Comparison of ENCODE assay signal across 22 mouse cellular contexts in genomic region chr7:28899972-28900371, GRCm38 (mm10). TPM values are rescaled to one million over a fixed set of nuclear protein-coding genes. Genes with fewer than 3 reads are reported as not detected.
A peak's percentile ranks its signal among the peaks of the same experiment; 100 is the strongest.
DNase-seq lines count a peak whose midpoint lies in the region; ATAC-seq and TF ChIP-seq lines count a peak whose summit lies in the region.
"Had no signal": no experiment of that assay in that cellular context is flagged by ENCODE, and none has a peak within 500 bp of the region (broad histone marks: within the 10 kb centered on the region; RNA-seq: fewer than 3 reads in every experiment).

No protein-coding gene starts in this region.

- no peak overlapping the region for H3K27ac ChIP-seq in forebrain, postnatal 0 days (ENCODE audit: low read depth, low read length)
- H3K27ac ChIP-seq in forebrain, embryonic 11.5 days (ENCODE audit: low read depth, low read length) = no peak overlapping the region
- peak overlapping the region; percentile 91 for H3K27ac ChIP-seq in layer of hippocampus, adult 2 months
- H3K27ac ChIP-seq in midbrain, postnatal 0 days (ENCODE audit: low read depth, low read length) = no peak overlapping the region
- no peak overlapping the region for H3K27ac ChIP-seq in midbrain, embryonic 15.5 days
- no peak overlapping the region for H3K27ac ChIP-seq in stomach, postnatal 0 days (replicated peaks)
- H3K27ac ChIP-seq: embryonic facial prominence, embryonic 10.5 days; forebrain, embryonic 13.5 days; hindbrain, embryonic 12.5 days; kidney, embryonic 15.5 days; liver, embryonic 12.5 days; midbrain, embryonic 13.5 days had no signal

- no peaks in the 10 kb centered on the region for H3K4me1 ChIP-seq in forebrain, postnatal 0 days (ENCODE audit: insufficient read depth)
- no peaks in the 10 kb centered on the region for H3K4me1 ChIP-seq in forebrain, embryonic 11.5 days (replicated peaks; ENCODE audit: control insufficient read depth, insufficient read depth, low read length)
- H3K4me1 ChIP-seq in midbrain, postnatal 0 days (ENCODE audit: insufficient read depth, low read length) = no peaks in the 10 kb centered on the region
- no peaks in the 10 kb centered on the region for H3K4me1 ChIP-seq in midbrain, embryonic 15.5 days
- no peaks in the 10 kb centered on the region for H3K4me1 ChIP-seq in stomach, postnatal 0 days (replicated peaks; ENCODE audit: control insufficient read depth, insufficient read depth)
- H3K4me1 ChIP-seq: forebrain, embryonic 13.5 days; hindbrain, embryonic 12.5 days; kidney, embryonic 15.5 days; midbrain, embryonic 13.5 days had no signal

- no peak for DNase-seq in forebrain, postnatal 0 days
- no peak for DNase-seq in forebrain, embryonic 11.5 days (ENCODE audit: low spot score)
- no peak for DNase-seq in layer of hippocampus, adult 2 months (ENCODE audit: low spot score in 2 of 2)
- no peak for DNase-seq in layer of hippocampus, postnatal 36 days
- no peak for DNase-seq in midbrain, postnatal 0 days (ENCODE audit: low spot score)
- no peak for DNase-seq in stomach, postnatal 0 days (ENCODE audit: low spot score)
- DNase-seq in right cerebral cortex, postnatal 4 days = no peak
- DNase-seq: cerebellum, adult 2 months; gastrocnemius, postnatal 25 days; heart, postnatal 14 days; lung, postnatal 10 days had no signal

- H3K9ac ChIP-seq in forebrain, postnatal 0 days = no peak overlapping the region
- H3K9ac ChIP-seq in forebrain, embryonic 11.5 days (ENCODE audit: low read length) = no peak overlapping the region
- no peak overlapping the region for H3K9ac ChIP-seq in midbrain, postnatal 0 days (replicated peaks; ENCODE audit: low read length, poor library complexity, severe bottlenecking)
- no peak overlapping the region for H3K9ac ChIP-seq in midbrain, embryonic 15.5 days
- H3K9ac ChIP-seq in stomach, postnatal 0 days (ENCODE audit: low read length) = no peak overlapping the region
- H3K9ac ChIP-seq: forebrain, embryonic 13.5 days; hindbrain, embryonic 12.5 days; kidney, embryonic 15.5 days; liver, embryonic 12.5 days; midbrain, embryonic 13.5 days; neural tube, embryonic 15.5 days had no signal

- no peak for ATAC-seq in forebrain, postnatal 0 days
- ATAC-seq in forebrain, embryonic 11.5 days (replicated peaks; ENCODE audit: low FRiP score) = no peak
- ATAC-seq in midbrain, postnatal 0 days (ENCODE audit: low FRiP score) = no peak
- no peak for ATAC-seq in midbrain, embryonic 15.5 days (replicated peaks)
- no peak for ATAC-seq in stomach, postnatal 0 days (ENCODE audit: low FRiP score, low TSS enrichment)
- ATAC-seq: forebrain, embryonic 13.5 days; liver, embryonic 12.5 days; midbrain, embryonic 13.5 days had no signal

- WGBS in forebrain, postnatal 0 days = 79% methylated on average over 4 of the region's 4 CpGs
- WGBS in forebrain, embryonic 11.5 days = 92% methylated on average over 4 of the region's 4 CpGs
- WGBS in midbrain, postnatal 0 days = 88% methylated on average over 4 of the region's 4 CpGs
- WGBS in midbrain, embryonic 15.5 days = 86% methylated on average over 4 of the region's 4 CpGs
- WGBS in stomach, postnatal 0 days = 67% methylated on average over 4 of the region's 4 CpGs

- no peak overlapping the region for H3K4me2 ChIP-seq in forebrain, postnatal 0 days (ENCODE audit: low read depth)
- H3K4me2 ChIP-seq in forebrain, embryonic 11.5 days (ENCODE audit: low read depth, low read length, severe bottlenecking) = no peak overlapping the region
- H3K4me2 ChIP-seq in midbrain, postnatal 0 days (ENCODE audit: low read depth, low read length, poor library complexity, severe bottlenecking) = no peak overlapping the region
- H3K4me2 ChIP-seq in midbrain, embryonic 15.5 days = no peak overlapping the region
- H3K4me2 ChIP-seq in stomach, postnatal 0 days (replicated peaks; ENCODE audit: low read depth) = no peak overlapping the region
- H3K4me2 ChIP-seq: forebrain, embryonic 13.5 days; hindbrain, embryonic 12.5 days; kidney, embryonic 15.5 days; liver, embryonic 12.5 days; midbrain, embryonic 13.5 days; neural tube, embryonic 15.5 days had no signal

- no peaks in the 10 kb centered on the region for H3K27me3 ChIP-seq in forebrain, postnatal 0 days (ENCODE audit: insufficient read depth, low read length)
- no peaks in the 10 kb centered on the region for H3K27me3 ChIP-seq in forebrain, embryonic 11.5 days (ENCODE audit: control insufficient read depth, insufficient read depth, low read length)
- no peaks in the 10 kb centered on the region for H3K27me3 ChIP-seq in midbrain, postnatal 0 days (ENCODE audit: insufficient read depth, low read length)
- H3K27me3 ChIP-seq in midbrain, embryonic 15.5 days (replicated peaks) = no peaks in the 10 kb centered on the region
- H3K27me3 ChIP-seq in stomach, postnatal 0 days (ENCODE audit: control insufficient read depth, insufficient read depth, low read length) = no peaks in the 10 kb centered on the region
- H3K27me3 ChIP-seq: forebrain, embryonic 13.5 days; hindbrain, embryonic 12.5 days; kidney, embryonic 15.5 days; liver, embryonic 12.5 days; midbrain, embryonic 13.5 days; neural tube, embryonic 15.5 days had no signal

- no peaks in the 10 kb centered on the region for H3K9me3 ChIP-seq in forebrain, postnatal 0 days (ENCODE audit: low read length)
- H3K9me3 ChIP-seq in forebrain, embryonic 11.5 days (ENCODE audit: control insufficient read depth, low read length) = no peaks in the 10 kb centered on the region
- no peaks in the 10 kb centered on the region for H3K9me3 ChIP-seq in midbrain, postnatal 0 days (ENCODE audit: low read length)
- H3K9me3 ChIP-seq in midbrain, embryonic 15.5 days = no peaks in the 10 kb centered on the region
- no peaks in the 10 kb centered on the region for H3K9me3 ChIP-seq in stomach, postnatal 0 days (ENCODE audit: control insufficient read depth, low read length)
- H3K9me3 ChIP-seq: embryonic facial prominence, embryonic 10.5 days; forebrain, embryonic 13.5 days; hindbrain, embryonic 12.5 days; kidney, embryonic 15.5 days; liver, embryonic 12.5 days; midbrain, embryonic 13.5 days; neural tube, embryonic 15.5 days had no signal

- peaks cover 94% of the 10 kb centered on the region for H3K36me3 ChIP-seq in forebrain, postnatal 0 days (ENCODE audit: insufficient read depth)
- peaks cover 34% of the 10 kb centered on the region; the same call in 1 of the 2 replicates for H3K36me3 ChIP-seq in forebrain, embryonic 11.5 days (ENCODE audit: control insufficient read depth, insufficient read depth, low read length)
- peaks cover 95% of the 10 kb centered on the region for H3K36me3 ChIP-seq in midbrain, postnatal 0 days (ENCODE audit: insufficient read depth, low read length)
- H3K36me3 ChIP-seq in midbrain, embryonic 15.5 days (replicated peaks) = peaks cover 80% of the 10 kb centered on the region
- H3K36me3 ChIP-seq in stomach, postnatal 0 days (ENCODE audit: control insufficient read depth, insufficient read depth, low read length) = peaks cover 80% of the 10 kb centered on the region

- peak; percentile 17; the same call in 1 of the 2 replicates for TF ChIP-seq CTCF in forebrain, postnatal 0 days (IDR thresholded peaks at IDR 0.05; ENCODE audit: low read depth)
- TF ChIP-seq CTCF in layer of hippocampus, adult 2 months (conservative IDR thresholded peaks at IDR 0.05) = peak; percentile 65
- TF ChIP-seq CTCF in midbrain, postnatal 0 days (IDR thresholded peaks at IDR 0.05) = peak; percentile 39
- peak; percentile 56 for TF ChIP-seq CTCF in stomach, postnatal 0 days (IDR thresholded peaks at IDR 0.05; ENCODE audit: low read depth)

- TF ChIP-seq EP300 in stomach, postnatal 0 days (optimal IDR thresholded peaks at IDR 0.05) = no peak

- no peak overlapping the region for H3K4me3 ChIP-seq in forebrain, postnatal 0 days (ENCODE audit: low read depth, low read length)
- no peak overlapping the region for H3K4me3 ChIP-seq in forebrain, embryonic 11.5 days (ENCODE audit: low read depth, low read length)
- no peak overlapping the region for H3K4me3 ChIP-seq in layer of hippocampus, adult 2 months
- no peak overlapping the region for H3K4me3 ChIP-seq in midbrain, postnatal 0 days (ENCODE audit: low read depth, low read length)
- H3K4me3 ChIP-seq in midbrain, embryonic 15.5 days = no peak overlapping the region
- no peak overlapping the region for H3K4me3 ChIP-seq in stomach, postnatal 0 days (ENCODE audit: low read depth, low read length)
- H3K4me3 ChIP-seq: embryonic facial prominence, embryonic 10.5 days; forebrain, embryonic 13.5 days; hindbrain, embryonic 12.5 days; kidney, embryonic 15.5 days; liver, embryonic 12.5 days; midbrain, embryonic 13.5 days; myocyte; neural tube, embryonic 15.5 days had no signal

RNA-seq across cellular contexts. Expression of gene Capn12, which starts 18.8 kb away (rescaled TPM):
- total RNA-seq in forebrain, postnatal 0 days (2014; rRNA removed) = not detected in 2 replicates
- polyA plus RNA-seq in forebrain, postnatal 0 days (2015; fragmentation: Nextera tagmentation; extraction: Ambion mirVana) = 0.09 and 0.27 TPM in 2 replicates
- polyA plus RNA-seq in forebrain, embryonic 11.5 days (2014; fragmentation: Nextera tagmentation; extraction: Ambion mirVana) = 0.60 and 0.69 TPM in 2 replicates
- total RNA-seq in layer of hippocampus, adult 2 months (2021) = under 1 TPM; 0.15 to 0.29 TPM
- under 1 TPM; 0.22 to 0.35 TPM for total RNA-seq in layer of hippocampus, postnatal 36 days (2021)
- total RNA-seq in midbrain, postnatal 0 days (2014; rRNA removed) = 0.38 and 0.57 TPM in 2 replicates
- 0.26 and 0.41 TPM in 2 replicates for polyA plus RNA-seq in midbrain, postnatal 0 days (2015; fragmentation: Nextera tagmentation; extraction: Ambion mirVana)
- 0.33 and 0.52 TPM in 2 replicates for polyA plus RNA-seq in midbrain, embryonic 15.5 days (2015; fragmentation: Nextera tagmentation; extraction: Ambion mirVana)
- 1.9 and 2.3 TPM in 2 replicates for polyA plus RNA-seq in stomach, postnatal 0 days (2015; fragmentation: Nextera tagmentation; extraction: Ambion mirVana)
- total RNA-seq: megakaryocyte, adult 5-6 weeks had no signal

RNA-seq across cellular contexts. Expression of gene Lgals7, which starts 36.3 kb away (rescaled TPM):
- 2.8 and 10.4 TPM in 2 replicates for total RNA-seq in forebrain, postnatal 0 days (2014; rRNA removed)
- polyA plus RNA-seq in forebrain, postnatal 0 days (2015; fragmentation: Nextera tagmentation; extraction: Ambion mirVana) = 3.5 and 3.8 TPM in 2 replicates
- polyA plus RNA-seq in forebrain, embryonic 11.5 days (2014; fragmentation: Nextera tagmentation; extraction: Ambion mirVana) = 0.52 and 0.88 TPM in 2 replicates
- not detected for total RNA-seq in layer of hippocampus, adult 2 months (2021)
- total RNA-seq in layer of hippocampus, postnatal 36 days (2021) = not detected
- total RNA-seq in midbrain, postnatal 0 days (2014; rRNA removed) = 0.38 and 12.5 TPM in 2 replicates
- polyA plus RNA-seq in midbrain, postnatal 0 days (2015; fragmentation: Nextera tagmentation; extraction: Ambion mirVana) = 3.8 and 4.8 TPM in 2 replicates
- polyA plus RNA-seq in midbrain, embryonic 15.5 days (2015; fragmentation: Nextera tagmentation; extraction: Ambion mirVana) = 7.8 and 9.2 TPM in 2 replicates
- polyA plus RNA-seq in stomach, postnatal 0 days (2015; fragmentation: Nextera tagmentation; extraction: Ambion mirVana) = 296 and 301 TPM in 2 replicates
- total RNA-seq: gastrocnemius, postnatal 25 days; layer of hippocampus, postnatal 14 days; megakaryocyte, adult 5-6 weeks had no signal
- polyA plus RNA-seq: cerebellum, adult 2 months; liver, embryonic 12.5 days had no signal

Comparison
In these comparisons a context has a peak if more than half of its experiments do, and no peak if none do; other contexts are left out.
1. RNA of gene Lgals7, which starts 36.3 kb away (polyA plus RNA-seq): 296 to 301 TPM in stomach, postnatal 0 days; 7.8 to 9.2 TPM in midbrain, embryonic 15.5 days, 3.8 to 4.8 TPM in midbrain, postnatal 0 days, 3.5 to 3.8 TPM in forebrain, postnatal 0 days and 0.52 to 0.88 TPM in forebrain, embryonic 11.5 days; every median in the first group is over 10 times any median in the second.
2. Peak in every context shown above with its lines, with median percentiles within 50 percentile points of each other: CTCF ChIP-seq.